Mouse (Mus musculus) liver, adult 2 months (tissue): ENCODE results near the gene Exosc9. TPM values are rescaled to one million over a fixed set of nuclear protein-coding genes. Genes with fewer than 3 reads are reported as not detected.

Experiments
- DNase-seq: peaks from one replicate; pipeline ENCODE4 v3.0.0-alpha.2; 2011; ENCODE audit warnings: low read depth, low spot score; ENCODE audit errors: extremely low read depth
- H3K27ac ChIP-seq: fragments of 200-500 bp; replicated peaks from 2 replicates; pipeline ENCODE4 v1.5.1; 2012; ENCODE audit warnings: low read depth, mild to moderate bottlenecking, control low read depth, inconsistent platforms, low read length; ENCODE audit not compliant: insufficient read depth
- H3K27me3 ChIP-seq: fragments of 200-500 bp; 2 replicates; pipeline ENCODE4 v1.6.1; 2012; ENCODE audit warnings: mild to moderate bottlenecking, moderate library complexity, low read length, inconsistent platforms; ENCODE audit not compliant: control insufficient read depth, insufficient read depth
- H3K36me3 ChIP-seq: fragments of 200-500 bp; 2 replicates; pipeline ENCODE4 v1.6.1; 2012; ENCODE audit warnings: low read length, inconsistent platforms; ENCODE audit not compliant: control insufficient read depth, insufficient read depth
- H3K4me1 ChIP-seq: fragments of 200-500 bp; 2 replicates; pipeline ENCODE4 v1.6.1; 2011; ENCODE audit warnings: low read length; ENCODE audit not compliant: control insufficient read depth, insufficient read depth
- H3K4me3 ChIP-seq: fragments of 200-500 bp; 2 replicates; pipeline ENCODE4 v1.5.1; 2011; ENCODE audit warnings: low read depth, mild to moderate bottlenecking, control low read depth, low read length, moderate library complexity; ENCODE audit not compliant: insufficient read depth
- H3K79me2 ChIP-seq: fragments of 200-500 bp; 2 replicates; pipeline ENCODE4 v1.6.1; 2012; ENCODE audit warnings: inconsistent platforms, mild to moderate bottlenecking, low read length, moderate library complexity; ENCODE audit not compliant: control insufficient read depth, insufficient read depth
- H3K9ac ChIP-seq: fragments of 200-500 bp; 2 replicates; pipeline ENCODE4 v1.6.1; 2012; ENCODE audit warnings: low read depth, mild to moderate bottlenecking, control low read depth, inconsistent platforms, low read length
- CTCF ChIP-seq: fragments of 200-500 bp; IDR thresholded peaks from 2 replicates; pipeline ENCODE4 v1.5.1; 2011; ENCODE audit warnings: low read depth, low read length, control low read depth
- POLR2A ChIP-seq: fragments of 200-500 bp; IDR thresholded peaks from 2 replicates; pipeline ENCODE4 v1.6.1; 2011; ENCODE audit warnings: low read length, control low read depth; ENCODE audit not compliant: insufficient read depth; ENCODE audit errors: extremely low read depth
- WGBS: fragments of 180-500 bp; shearing (Covaris S2); methylation state at CpG from one replicate; pipeline ENCODE4 v1.1.7; 2018; 5-methylcytosine and 5-hydroxymethylcytosine counted together
- polyA plus RNA-seq: library from polyadenylated mRNA; depleted of rRNA; stranded (reverse); fragments of >200 nt; gene quantifications from 2 replicates; pipeline ENCODE4 v1.2.3, GENCODE M21; 2012; rRNA removed
- total RNA-seq: library from RNA; depleted of rRNA; stranded (reverse); fragments of >200 nt; gene quantifications from 2 replicates; pipeline ENCODE4 v1.2.3, GENCODE M21; 2014; rRNA removed

Exosc9 gene
- 13.4 and 15.6 TPM in 2 replicates for total RNA-seq
- 4.8 and 6.3 TPM in 2 replicates for polyA plus RNA-seq

DNA sequence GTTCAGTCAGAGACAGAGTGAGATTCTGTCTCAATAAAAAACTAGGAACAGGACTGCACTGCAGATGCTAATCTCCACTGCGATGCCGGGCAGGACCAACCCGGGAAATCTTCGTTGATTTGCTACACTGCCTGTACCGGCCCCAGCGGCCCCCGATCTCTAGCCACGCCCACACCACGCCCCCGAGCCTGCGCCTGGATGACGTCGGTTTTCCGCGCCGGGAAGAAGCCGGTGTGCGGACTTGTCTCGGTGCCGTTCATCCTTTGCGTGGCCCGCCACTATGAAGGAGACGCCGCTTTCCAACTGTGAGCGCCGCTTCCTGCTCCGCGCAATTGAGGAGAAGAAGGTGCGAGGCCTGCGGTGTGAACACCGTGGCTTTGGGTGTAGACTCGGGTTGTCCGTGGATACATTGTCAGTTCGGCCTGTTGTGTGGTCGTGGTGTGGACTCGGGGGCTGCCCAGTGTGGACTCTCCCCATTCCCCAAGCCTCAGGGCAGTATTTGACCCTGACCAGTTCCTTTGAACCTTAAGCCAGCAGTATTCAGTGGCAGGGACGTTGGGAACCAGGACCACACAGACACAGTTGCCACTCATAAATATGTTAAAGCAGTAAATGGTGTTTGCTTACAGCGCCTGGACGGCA lies at the start of gene Exosc9:
Gene Exosc9, plus strand, starts transcription at position 201 of the 642 bp plus-strand sequence.
- H3K36me3 ChIP-seq: peaks cover 23% of the 10 kb centered on the region
- H3K9ac ChIP-seq: peak within 1 kb of the TSS; percentile 74
- under 1% methylated on average over 39 of the region's 39 CpGs for WGBS
- no peak within 1 kb of the TSS for H3K27ac ChIP-seq
- TF ChIP-seq POLR2A (0 out of 2 replicates have a peak, but pooled peaks have one; percentile 16), CTCF (no peak)
- H3K27me3 ChIP-seq: no peaks in the 10 kb centered on the region
- peak within 1 kb of the TSS; percentile 92 for H3K4me3 ChIP-seq
- peaks cover 2% of the 10 kb centered on the region; the same call in 1 of the 2 replicates for H3K4me1 ChIP-seq
- DNase-seq: peak; percentile 62
- H3K79me2 ChIP-seq: no peaks in the 10 kb centered on the region

DNA sequence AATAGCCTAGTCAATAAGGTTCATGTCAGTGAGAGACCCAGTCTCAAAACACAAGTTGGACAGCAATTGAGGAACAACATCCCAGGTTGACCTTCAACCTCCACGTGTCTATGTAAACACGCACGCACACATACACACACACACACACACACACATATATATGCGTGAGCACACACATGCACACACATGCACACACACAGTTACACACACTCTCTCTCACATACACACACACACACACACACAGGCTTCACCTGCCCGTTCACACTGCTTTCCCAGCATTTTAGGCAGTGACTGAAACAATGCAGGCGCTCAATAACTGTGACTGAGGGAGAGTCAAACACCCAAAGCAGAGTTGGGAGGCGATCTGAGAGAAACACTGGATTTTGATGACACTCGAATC lies 47.1 kb upstream of the Exosc9 start:
- no peaks in the 10 kb centered on the region for H3K36me3 ChIP-seq
- no peak overlapping the region for H3K9ac ChIP-seq
- H3K4me1 ChIP-seq: no peaks in the 10 kb centered on the region
- WGBS: 78% methylated on average over 8 of the region's 8 CpGs
- DNase-seq: no peak
- H3K4me3 ChIP-seq: no peak overlapping the region
- H3K27me3 ChIP-seq: no peaks in the 10 kb centered on the region
- no peak overlapping the region for H3K27ac ChIP-seq
- H3K79me2 ChIP-seq: no peaks in the 10 kb centered on the region
- TF ChIP-seq CTCF (no peak), POLR2A (no peak)

DNA sequence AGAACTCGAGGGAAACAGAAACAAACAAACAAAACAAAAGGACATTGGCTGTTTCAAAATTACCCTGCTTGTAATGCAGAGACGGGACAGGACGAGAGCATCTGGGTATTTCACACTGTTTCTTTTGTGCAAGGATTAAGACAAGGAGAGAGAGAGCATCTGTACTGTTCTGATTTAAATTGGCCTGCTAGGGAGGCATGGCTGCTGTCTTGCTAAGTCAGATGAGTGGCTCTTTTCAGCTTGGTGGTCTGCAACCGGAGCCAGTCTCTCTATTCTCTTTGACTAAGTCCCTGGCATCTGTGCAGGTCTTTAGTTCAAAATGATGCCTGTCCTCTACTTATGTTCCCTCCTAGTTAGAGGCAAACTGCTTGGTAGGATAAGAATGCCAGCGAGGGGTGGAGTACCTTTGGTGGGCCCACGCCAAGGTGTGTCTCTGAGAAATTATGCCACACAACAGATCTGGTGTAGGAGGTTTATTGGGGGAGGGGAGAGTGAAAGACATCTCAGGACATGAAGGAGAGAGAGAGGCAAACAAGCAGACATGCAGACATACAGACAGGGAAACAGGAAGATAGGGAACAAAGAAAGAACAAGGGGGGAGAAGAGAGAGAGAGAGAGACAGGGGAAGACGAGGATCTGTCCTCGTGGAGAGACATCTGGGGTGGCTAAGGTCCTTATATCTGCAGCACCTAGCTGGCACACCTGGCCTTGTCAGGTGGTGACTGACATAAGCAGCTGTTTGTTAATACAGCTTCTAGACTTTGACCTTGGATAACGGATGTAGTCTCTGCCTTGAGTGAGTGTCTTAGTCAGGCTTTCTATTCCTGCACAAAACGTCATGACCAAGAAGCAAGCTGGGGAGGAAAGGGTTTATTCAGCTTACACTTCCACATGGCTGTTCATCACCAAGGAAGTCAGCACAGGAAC lies 46.3 kb upstream of the Exosc9 start:
- H3K9ac ChIP-seq: no peak overlapping the region
- no peaks in the 10 kb centered on the region for H3K36me3 ChIP-seq
- DNase-seq: no peak
- H3K27ac ChIP-seq: no peak overlapping the region
- no peaks in the 10 kb centered on the region for H3K27me3 ChIP-seq
- no peaks in the 10 kb centered on the region for H3K79me2 ChIP-seq
- no peak for TF ChIP-seq CTCF
- no peak for TF ChIP-seq POLR2A
- H3K4me3 ChIP-seq: no peak overlapping the region
- H3K4me1 ChIP-seq: no peaks in the 10 kb centered on the region
- WGBS: 68% methylated on average over 10 of the region's 10 CpGs

DNA sequence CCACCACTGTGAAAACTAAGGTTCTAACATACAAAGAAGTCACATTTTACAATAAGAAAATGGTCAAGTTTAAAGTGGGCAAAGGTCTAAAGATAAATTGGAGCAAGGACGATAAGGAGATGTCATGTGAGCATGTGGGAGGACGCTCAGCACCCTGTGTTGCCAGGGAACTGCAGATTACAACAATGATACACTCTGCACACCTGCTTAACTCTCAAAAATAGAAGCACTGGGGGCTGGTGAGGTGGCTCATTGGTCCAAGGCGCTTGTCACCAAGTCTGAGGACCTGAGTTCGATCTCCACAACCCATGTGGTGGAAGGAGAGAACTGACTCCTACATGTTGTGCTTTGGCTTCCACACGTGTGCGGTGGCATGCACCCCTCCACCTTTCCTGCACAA lies 40.9 kb upstream of the Exosc9 start:
- no peak overlapping the region for H3K9ac ChIP-seq
- no peak overlapping the region for H3K4me3 ChIP-seq
- DNase-seq: no peak
- 92% methylated on average over 6 of the region's 6 CpGs for WGBS
- H3K27me3 ChIP-seq: no peaks in the 10 kb centered on the region
- H3K4me1 ChIP-seq: no peaks in the 10 kb centered on the region
- H3K27ac ChIP-seq: no peak overlapping the region
- no peaks in the 10 kb centered on the region for H3K79me2 ChIP-seq
- H3K36me3 ChIP-seq: no peaks in the 10 kb centered on the region
- TF ChIP-seq CTCF (no peak), POLR2A (no peak)

DNA sequence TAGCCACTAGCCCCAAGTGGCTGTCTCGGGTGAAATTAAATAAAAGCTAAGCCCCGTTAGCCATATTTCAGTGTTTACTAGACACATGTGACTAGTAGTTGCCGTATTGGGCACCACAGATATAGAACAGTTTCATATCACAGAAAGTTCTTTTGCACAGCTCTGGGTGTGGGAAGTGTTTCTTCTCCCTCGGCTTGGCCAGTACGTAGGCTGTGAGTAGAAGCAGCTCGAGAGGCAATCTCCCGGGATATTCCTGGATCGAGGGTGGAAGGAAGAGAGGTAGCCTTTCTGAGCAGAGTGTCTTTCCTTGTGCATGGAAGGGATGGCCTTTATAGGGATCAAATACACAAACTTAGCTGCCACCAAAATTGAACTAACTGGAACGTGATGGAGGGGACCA lies 36.2 kb upstream of the Exosc9 start:
- WGBS: 88% methylated on average over 9 of the region's 9 CpGs
- no peaks in the 10 kb centered on the region for H3K36me3 ChIP-seq
- H3K79me2 ChIP-seq: no peaks in the 10 kb centered on the region
- H3K4me3 ChIP-seq: no peak overlapping the region
- H3K27ac ChIP-seq: no peak overlapping the region
- TF ChIP-seq CTCF: no peak
- TF ChIP-seq POLR2A: no peak
- no peak overlapping the region for H3K9ac ChIP-seq
- no peak for DNase-seq
- H3K4me1 ChIP-seq: no peaks in the 10 kb centered on the region
- H3K27me3 ChIP-seq: peaks cover 6% of the 10 kb centered on the region
